Mouse (Mus musculus): Measurements from ENCODE around the gene Pkmyt1.

GRCm38 (mm10) chr17:23725477-23725876 is 659 bp upstream of the Pkmyt1 start:
- TF ChIP-seq EP300 (IDR thresholded peaks at IDR 0.05; ENCODE audit: low read depth) (no peak), CTCF (IDR thresholded peaks at IDR 0.05; ENCODE audit: low read depth) (no peak)
